Mouse (Mus musculus) 3T3-L1 (cell line): ENCODE results near the gene 4921504E06Rik.

Source experiments
- DNase-seq: peaks from one replicate; pipeline ENCODE4 v3.0.0-alpha.2; 2015; ENCODE audit warnings: low read depth, low spot score

The 4921504E06Rik gene

GRCm38 (mm10) chr2:19422226-19422625 is 131.5 kb downstream of the 4921504E06Rik start:
- DNase-seq: no peak

GRCm38 (mm10) chr2:19419686-19420345 is 133.9 kb downstream of the 4921504E06Rik start:
- DNase-seq: no peak

- no peak for DNase-seq
Measured at GRCm38 (mm10) chr2:19416066-19416465, 137.6 kb downstream of the 4921504E06Rik start.

GRCm38 (mm10) chr2:19415063-19415521 is 138.6 kb downstream of the 4921504E06Rik start:
- peak; percentile 83 for DNase-seq

GRCm38 (mm10) chr2:19414222-19414965 is 139.3 kb downstream of the 4921504E06Rik start:
- peak; percentile 28 for DNase-seq
